Mouse (Mus musculus): ENCODE data around the gene Dedd. TPM values are rescaled to one million over a fixed set of nuclear protein-coding genes. Genes with fewer than 3 reads are reported as not detected.

The Dedd gene
- polyA plus RNA-seq, 1 experiment from 2014 or later, result 32.8 TPM

DNA sequence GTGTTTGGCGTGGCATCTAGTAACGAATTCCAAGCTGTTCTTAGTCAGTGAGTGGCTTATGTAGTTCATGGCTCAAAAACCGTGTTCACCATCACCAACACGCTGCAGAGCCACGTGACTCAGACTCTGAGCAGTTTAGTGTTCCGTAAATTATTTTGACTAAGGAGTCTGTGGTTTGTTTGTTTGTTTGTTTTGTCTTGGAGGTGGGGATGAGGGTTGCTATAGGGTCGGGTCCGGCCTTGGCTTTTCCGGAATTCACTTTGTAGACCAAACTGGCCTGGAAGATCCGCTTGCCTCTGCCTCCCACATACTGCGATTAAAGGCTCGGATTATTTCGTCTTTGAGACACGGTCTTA is 17.1 kb downstream of the Dedd start:
- ATAC-seq (ENCODE audit: low FRiP score, low TSS enrichment) (no peak), DNase-seq (ENCODE audit: low spot score) (no peak)
- peak overlapping the region; percentile 77 for H3K27ac ChIP-seq (replicated peaks)
- 1% methylated on average over 14 of the region's 14 CpGs for WGBS
- H3K9me3 ChIP-seq (ENCODE audit: control insufficient read depth, low read length), result no peaks in the 10 kb centered on the region
- no peaks in the 10 kb centered on the region for H3K4me1 ChIP-seq (replicated peaks; ENCODE audit: control insufficient read depth, insufficient read depth)
- H3K36me3 ChIP-seq (ENCODE audit: control insufficient read depth, insufficient read depth, low read length), result peaks cover 5% of the 10 kb centered on the region
- peak overlapping the region; percentile 75 for H3K9ac ChIP-seq (ENCODE audit: low read length)
- H3K4me2 ChIP-seq (replicated peaks; ENCODE audit: low read depth), result peak overlapping the region; percentile 83
- H3K27me3 ChIP-seq (ENCODE audit: control insufficient read depth, insufficient read depth, low read length), result no peaks in the 10 kb centered on the region
- peak overlapping the region; percentile 94 for H3K4me3 ChIP-seq (ENCODE audit: low read depth, low read length)
- no peak for TF ChIP-seq CTCF (IDR thresholded peaks at IDR 0.05; ENCODE audit: low read depth)
- no peak for TF ChIP-seq EP300 (optimal IDR thresholded peaks at IDR 0.05)

DNA sequence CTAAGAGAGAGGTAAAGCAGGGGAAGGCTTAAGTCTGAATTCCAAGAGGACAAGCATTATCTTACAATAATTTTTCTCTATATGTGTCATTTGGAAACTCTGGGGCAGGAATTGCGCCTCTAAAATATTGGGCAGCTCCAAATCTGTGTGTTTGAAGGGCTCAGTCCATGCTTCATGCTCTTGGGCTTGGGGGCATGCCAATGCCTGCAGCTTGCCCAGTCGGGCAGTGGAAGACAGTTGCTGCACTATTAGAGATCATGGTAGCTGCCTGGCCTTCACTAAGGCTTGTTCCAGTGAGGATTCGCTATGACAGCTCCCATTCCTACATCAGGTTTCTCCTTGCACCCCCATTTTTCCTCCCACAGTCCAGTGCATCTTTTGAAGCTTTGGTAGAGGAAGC is 19.7 kb downstream of the Dedd start:
- TF ChIP-seq CTCF (IDR thresholded peaks at IDR 0.05; ENCODE audit: low read depth) (no peak), EP300 (optimal IDR thresholded peaks at IDR 0.05) (no peak)

DNA sequence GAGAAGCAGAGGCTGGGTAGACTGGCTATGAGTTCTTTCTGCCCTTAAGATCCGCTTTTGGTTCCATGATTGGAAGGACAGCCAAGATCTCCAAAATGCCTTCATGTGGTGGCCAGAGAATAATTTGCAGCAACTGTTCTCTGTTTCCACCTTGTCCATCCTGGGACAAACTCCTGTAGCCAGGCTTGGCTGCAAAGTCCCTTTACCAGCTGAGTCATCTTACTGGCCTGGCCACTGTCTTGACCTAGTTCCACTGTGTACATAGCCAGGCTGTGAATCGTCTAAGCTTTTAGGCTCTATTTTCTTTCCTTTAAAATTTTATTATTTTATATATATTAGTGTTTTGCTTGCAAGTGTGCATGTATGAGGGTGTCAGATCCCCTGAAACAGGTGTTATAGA is 20.3 kb downstream of the Dedd start:
- no peak overlapping the region for H3K9ac ChIP-seq (ENCODE audit: low read length)
- DNase-seq (ENCODE audit: low spot score) (no peak), ATAC-seq (ENCODE audit: low FRiP score, low TSS enrichment) (no peak)
- no peak overlapping the region for H3K27ac ChIP-seq (replicated peaks)
- TF ChIP-seq CTCF (IDR thresholded peaks at IDR 0.05; ENCODE audit: low read depth) (no peak), EP300 (optimal IDR thresholded peaks at IDR 0.05) (no peak)
- no peak overlapping the region for H3K4me2 ChIP-seq (replicated peaks; ENCODE audit: low read depth)
- no peaks in the 10 kb centered on the region for H3K4me1 ChIP-seq (replicated peaks; ENCODE audit: control insufficient read depth, insufficient read depth)
- no peaks in the 10 kb centered on the region for H3K36me3 ChIP-seq (ENCODE audit: control insufficient read depth, insufficient read depth, low read length)
- no peaks in the 10 kb centered on the region for H3K27me3 ChIP-seq (ENCODE audit: control insufficient read depth, insufficient read depth, low read length)
- no peak overlapping the region for H3K4me3 ChIP-seq (ENCODE audit: low read depth, low read length)
- no peaks in the 10 kb centered on the region for H3K9me3 ChIP-seq (ENCODE audit: control insufficient read depth, low read length)
- 77% methylated on average over 2 of the region's 2 CpGs for WGBS

More for the DNA sequence above, 19.7 kb downstream of the Dedd start:
- H3K36me3 ChIP-seq (ENCODE audit: control insufficient read depth, insufficient read depth, low read length), result no peaks in the 10 kb centered on the region
- H3K9ac ChIP-seq (ENCODE audit: low read length), result no peak overlapping the region
- H3K4me2 ChIP-seq (replicated peaks; ENCODE audit: low read depth), result no peak overlapping the region
- 89% methylated on average over 3 of the region's 3 CpGs for WGBS
- no peak overlapping the region for H3K4me3 ChIP-seq (ENCODE audit: low read depth, low read length)
- ATAC-seq (ENCODE audit: low FRiP score, low TSS enrichment) (no peak), DNase-seq (ENCODE audit: low spot score) (no peak)
- no peaks in the 10 kb centered on the region for H3K4me1 ChIP-seq (replicated peaks; ENCODE audit: control insufficient read depth, insufficient read depth)
- H3K9me3 ChIP-seq (ENCODE audit: control insufficient read depth, low read length), result no peaks in the 10 kb centered on the region
- H3K27ac ChIP-seq (replicated peaks), result no peak overlapping the region
- no peaks in the 10 kb centered on the region for H3K27me3 ChIP-seq (ENCODE audit: control insufficient read depth, insufficient read depth, low read length)

DNA sequence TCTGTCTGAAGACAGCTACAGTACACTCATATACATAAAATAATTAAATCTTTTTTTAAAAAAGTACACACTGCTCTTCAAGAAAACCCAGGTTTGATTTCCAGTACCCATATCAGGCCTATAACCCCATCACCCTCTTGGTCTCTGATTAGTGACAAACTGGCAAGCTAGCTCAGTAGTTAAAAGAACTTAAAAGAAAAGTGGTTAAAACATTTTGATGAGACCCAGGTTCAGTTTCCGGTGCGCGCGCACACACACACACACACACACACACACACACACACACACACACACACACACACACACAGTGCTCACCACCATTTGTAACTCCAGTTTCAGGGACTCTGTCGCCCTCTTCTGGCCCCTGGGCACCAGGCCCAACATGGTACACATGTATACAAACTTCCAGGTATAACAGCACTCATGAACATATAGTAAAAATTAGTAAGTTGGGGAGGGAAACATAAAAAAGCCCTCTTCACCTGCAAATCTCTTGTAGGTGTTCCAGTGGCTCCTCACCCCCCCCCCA is 26.9 kb downstream of the Dedd start:
- Histone ChIP-seq H3K4me3 (ENCODE audit: low read depth, low read length) (no peak overlapping the region), H3K27ac (replicated peaks) (no peak overlapping the region), H3K27me3 (ENCODE audit: control insufficient read depth, insufficient read depth, low read length) (no peaks in the 10 kb centered on the region), H3K36me3 (ENCODE audit: control insufficient read depth, insufficient read depth, low read length) (peaks cover 4% of the 10 kb centered on the region; the same call in 1 of the 2 replicates), H3K4me1 (replicated peaks; ENCODE audit: control insufficient read depth, insufficient read depth) (no peaks in the 10 kb centered on the region), H3K9ac (ENCODE audit: low read length) (no peak overlapping the region), H3K9me3 (ENCODE audit: control insufficient read depth, low read length) (no peaks in the 10 kb centered on the region), H3K4me2 (replicated peaks; ENCODE audit: low read depth) (no peak overlapping the region)
- WGBS, result 71% methylated on average over 4 of the region's 5 CpGs
- ATAC-seq (ENCODE audit: low FRiP score, low TSS enrichment), result no peak
- TF ChIP-seq CTCF (IDR thresholded peaks at IDR 0.05; ENCODE audit: low read depth), result peak; percentile 80
- TF ChIP-seq EP300 (optimal IDR thresholded peaks at IDR 0.05), result no peak
- DNase-seq (ENCODE audit: low spot score), result peak; percentile 69

DNA sequence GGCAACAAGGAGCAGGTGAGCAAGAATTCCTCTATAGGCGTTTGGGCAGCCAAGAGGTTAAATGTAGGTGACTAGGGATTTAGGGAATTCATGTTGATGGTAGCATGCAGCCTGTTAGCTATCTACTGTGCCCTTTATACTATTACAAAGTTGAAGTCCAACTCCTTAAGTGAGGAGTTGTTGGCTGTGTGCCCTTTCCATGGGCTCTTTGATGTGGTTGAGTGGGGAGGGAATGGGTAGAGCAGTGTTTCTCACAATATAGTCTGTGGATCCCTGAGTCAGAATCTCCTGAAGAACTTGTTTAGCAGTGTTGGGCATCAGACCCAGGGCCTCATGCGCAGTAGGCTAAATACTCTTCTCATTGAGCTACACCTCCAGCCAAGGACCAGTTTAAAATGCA is 27.9 kb downstream of the Dedd start:
- H3K4me3 ChIP-seq (ENCODE audit: low read depth, low read length), result no peak overlapping the region
- no peaks in the 10 kb centered on the region for H3K9me3 ChIP-seq (ENCODE audit: control insufficient read depth, low read length)
- 84% methylated on average over 2 of the region's 2 CpGs for WGBS
- H3K4me1 ChIP-seq (replicated peaks; ENCODE audit: control insufficient read depth, insufficient read depth), result no peaks in the 10 kb centered on the region
- H3K9ac ChIP-seq (ENCODE audit: low read length), result no peak overlapping the region
- H3K27ac ChIP-seq (replicated peaks), result 0 out of 2 replicates have a peak overlapping the region, but pooled peaks have one; percentile 18
- no peak for DNase-seq (ENCODE audit: low spot score)
- no peak overlapping the region for H3K4me2 ChIP-seq (replicated peaks; ENCODE audit: low read depth)
- H3K27me3 ChIP-seq (ENCODE audit: control insufficient read depth, insufficient read depth, low read length), result no peaks in the 10 kb centered on the region
- TF ChIP-seq CTCF (IDR thresholded peaks at IDR 0.05; ENCODE audit: low read depth) (no peak), EP300 (optimal IDR thresholded peaks at IDR 0.05) (no peak)
- no peak for ATAC-seq (ENCODE audit: low FRiP score, low TSS enrichment)
- peaks cover 4% of the 10 kb centered on the region; the same call in 1 of the 2 replicates for H3K36me3 ChIP-seq (ENCODE audit: control insufficient read depth, insufficient read depth, low read length)

DNA sequence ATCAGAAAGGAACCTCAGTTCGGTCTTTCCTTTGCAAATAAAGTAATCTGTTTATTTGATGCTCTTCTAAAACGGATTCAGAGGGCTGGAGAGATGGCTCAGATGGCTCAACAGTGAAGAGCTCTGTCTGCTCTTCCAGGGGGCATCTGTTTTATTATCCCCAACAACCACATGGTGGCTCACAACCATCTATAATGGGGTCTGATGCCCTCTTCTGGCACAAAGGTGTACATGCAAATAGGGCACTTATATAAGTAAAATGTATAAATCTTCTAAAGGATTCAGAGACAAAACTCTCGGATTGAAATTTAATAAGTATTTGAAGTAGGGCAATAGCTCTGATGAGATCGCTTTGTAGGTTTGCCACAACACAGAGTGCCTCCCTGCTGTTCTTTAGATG is 29.5 kb downstream of the Dedd start:
- no peak overlapping the region for H3K4me3 ChIP-seq (ENCODE audit: low read depth, low read length)
- no peaks in the 10 kb centered on the region for H3K27me3 ChIP-seq (ENCODE audit: control insufficient read depth, insufficient read depth, low read length)
- WGBS, result 66% methylated on average over 4 of the region's 4 CpGs
- H3K4me2 ChIP-seq (replicated peaks; ENCODE audit: low read depth), result no peak overlapping the region
- no peak overlapping the region for H3K27ac ChIP-seq (replicated peaks)
- TF ChIP-seq CTCF (IDR thresholded peaks at IDR 0.05; ENCODE audit: low read depth) (peak; percentile 88), EP300 (optimal IDR thresholded peaks at IDR 0.05) (no peak)
- H3K4me1 ChIP-seq (replicated peaks; ENCODE audit: control insufficient read depth, insufficient read depth), result no peaks in the 10 kb centered on the region
- ATAC-seq (ENCODE audit: low FRiP score, low TSS enrichment) (no peak), DNase-seq (ENCODE audit: low spot score) (no peak)
- peaks cover 4% of the 10 kb centered on the region; the same call in 1 of the 2 replicates for H3K36me3 ChIP-seq (ENCODE audit: control insufficient read depth, insufficient read depth, low read length)
- H3K9ac ChIP-seq (ENCODE audit: low read length), result no peak overlapping the region
- no peaks in the 10 kb centered on the region for H3K9me3 ChIP-seq (ENCODE audit: control insufficient read depth, low read length)
